Mouse (Mus musculus) forebrain, postnatal 0 days (tissue): Measurements from ENCODE around the gene Cadps2. TPM values are rescaled to one million over a fixed set of nuclear protein-coding genes. Genes with fewer than 3 reads are reported as not detected.

Source experiments
- ATAC-seq: fragments of 200-750 bp; cut with Nextera tagmentation; 2 replicates; pipeline ENCODE4 v1.8.0; 2017; ENCODE audit warnings: mild to moderate bottlenecking, moderate library complexity
- DNase-seq: peaks from one replicate; pipeline ENCODE4 v3.0.0-alpha.2; 2015
- H3K27ac ChIP-seq: fragments of 300-500 bp; sonication (generic); 2 replicates; pipeline ENCODE4 v1.5.1; 2014; ENCODE audit warnings: low read depth, mild to moderate bottlenecking, antibody characterized with exemption, low read length, moderate library complexity, mixed read lengths
- H3K27me3 ChIP-seq: fragments of 300-500 bp; sonication (generic); 2 replicates; pipeline ENCODE4 v1.6.1; 2014; ENCODE audit warnings: mild to moderate bottlenecking, low read length, mixed read lengths; ENCODE audit not compliant: insufficient read depth
- H3K36me3 ChIP-seq: fragments of 300-500 bp; sonication (generic); 2 replicates; pipeline ENCODE4 v1.6.1; 2014; ENCODE audit warnings: mild to moderate bottlenecking, moderate library complexity; ENCODE audit not compliant: insufficient read depth
- H3K4me1 ChIP-seq: fragments of 300-500 bp; sonication (generic); 2 replicates; pipeline ENCODE4 v1.6.1; 2014; ENCODE audit warnings: antibody characterized with exemption; ENCODE audit not compliant: insufficient read depth
- H3K4me2 ChIP-seq: fragments of 300-500 bp; sonication (generic); 2 replicates; pipeline ENCODE4 v1.6.1; 2014; ENCODE audit warnings: low read depth, mild to moderate bottlenecking, moderate library complexity
- H3K4me3 ChIP-seq: fragments of 300-500 bp; sonication (generic); 2 replicates; pipeline ENCODE4 v1.5.1; 2014; ENCODE audit warnings: low read depth, low read length, mixed read lengths
- H3K9ac ChIP-seq: fragments of 300-500 bp; sonication (generic); 2 replicates; pipeline ENCODE4 v1.6.1; 2014; ENCODE audit warnings: mild to moderate bottlenecking
- H3K9me3 ChIP-seq: fragments of 300-500 bp; sonication (generic); 2 replicates; pipeline ENCODE4 v1.6.1; 2016; ENCODE audit warnings: low read length
- CTCF ChIP-seq: sonication (generic); IDR thresholded peaks from 2 replicates; pipeline ENCODE4 v1.5.1; 2016; ENCODE audit warnings: antibody characterized with exemption, control low read depth, low read depth
- WGBS: fragments of 180-500 bp; shearing (Covaris S2); extraction: QIAGEN DNeasy Blood & Tissue Kit; methylation state at CpG from one replicate; pipeline ENCODE4 v1.1.7; 2014; 5-methylcytosine and 5-hydroxymethylcytosine counted together
- polyA plus RNA-seq: library from polyadenylated mRNA; unstranded; fragments of >200 nt; fragmentation: Nextera tagmentation; extraction: Ambion mirVana; gene quantifications from 2 replicates; pipeline ENCODE4 v1.2.1, GENCODE M21; 2015
- total RNA-seq: library from RNA; depleted of rRNA; stranded (reverse); fragments of >200 nt; gene quantifications from 2 replicates; pipeline ENCODE4 v1.2.3, GENCODE M21; 2014

Cadps2 gene
- total and polyA plus RNA-seq, 2 experiments from 2014 or later, result 7.0 to 24.8 TPM

- no peak for TF ChIP-seq CTCF
- no peak overlapping the region for H3K4me2 ChIP-seq
- no peaks in the 10 kb centered on the region for H3K36me3 ChIP-seq
- 89% methylated on average over 4 of the region's 4 CpGs for WGBS
- no peaks in the 10 kb centered on the region for H3K4me1 ChIP-seq
- no peak overlapping the region for H3K9ac ChIP-seq
- ATAC-seq (no peak), DNase-seq (no peak)
- H3K4me3 ChIP-seq, result no peak overlapping the region
- H3K27ac ChIP-seq, result no peak overlapping the region
- no peaks in the 10 kb centered on the region for H3K9me3 ChIP-seq
- H3K27me3 ChIP-seq, result no peaks in the 10 kb centered on the region
Measured at GRCm38 (mm10) chr6:23835552-23835951, 3.7 kb downstream of the Cadps2 start.

DNA sequence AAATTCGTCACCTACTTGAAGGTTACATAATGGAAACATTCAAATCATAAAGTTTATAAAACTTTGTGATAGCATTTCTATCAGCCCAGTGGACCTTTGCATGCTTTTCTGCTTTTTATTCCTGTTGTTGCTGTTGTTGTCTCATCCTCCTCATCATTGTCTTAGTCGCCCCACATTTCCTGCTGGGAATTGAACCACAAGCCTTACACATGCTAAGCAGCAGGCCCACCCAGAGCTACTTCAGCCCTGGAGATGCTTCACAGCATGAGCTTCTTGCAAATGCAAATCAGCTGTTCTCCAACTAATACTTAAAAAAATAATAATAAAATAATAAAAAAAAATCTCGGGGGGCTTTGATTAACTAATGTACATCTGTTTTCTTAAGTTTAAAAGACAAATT is 8.5 kb downstream of the Cadps2 start:
- Histone ChIP-seq H3K4me3 (no peak overlapping the region), H3K36me3 (no peaks in the 10 kb centered on the region), H3K27me3 (no peaks in the 10 kb centered on the region), H3K9me3 (no peaks in the 10 kb centered on the region), H3K9ac (no peak overlapping the region), H3K27ac (no peak overlapping the region), H3K4me2 (no peak overlapping the region), H3K4me1 (no peaks in the 10 kb centered on the region)
- ATAC-seq (no peak), DNase-seq (no peak)
- WGBS, result 48% methylated on average over 3 of the region's 3 CpGs
- no peak for TF ChIP-seq CTCF

GRCm38 (mm10) chr6:23829338-23829737 is 9.9 kb downstream of the Cadps2 start:
- no peaks in the 10 kb centered on the region for H3K9me3 ChIP-seq
- DNase-seq (no peak), ATAC-seq (no peak)
- no peak overlapping the region for H3K4me2 ChIP-seq
- no peak overlapping the region for H3K27ac ChIP-seq
- WGBS, result 85% methylated on average over 2 of the region's 2 CpGs
- no peak for TF ChIP-seq CTCF
- H3K4me1 ChIP-seq, result no peaks in the 10 kb centered on the region
- H3K9ac ChIP-seq, result no peak overlapping the region
- H3K36me3 ChIP-seq, result no peaks in the 10 kb centered on the region
- no peaks in the 10 kb centered on the region for H3K27me3 ChIP-seq
- no peak overlapping the region for H3K4me3 ChIP-seq

GRCm38 (mm10) chr6:23821819-23822218 is 17.4 kb downstream of the Cadps2 start:
- 86% methylated on average over 5 of the region's 5 CpGs for WGBS
- ATAC-seq (no peak), DNase-seq (no peak)
- no peak for TF ChIP-seq CTCF
- Histone ChIP-seq H3K9ac (no peak overlapping the region), H3K4me3 (no peak overlapping the region), H3K36me3 (no peaks in the 10 kb centered on the region), H3K27me3 (no peaks in the 10 kb centered on the region), H3K9me3 (no peaks in the 10 kb centered on the region), H3K4me1 (no peaks in the 10 kb centered on the region), H3K27ac (no peak overlapping the region), H3K4me2 (no peak overlapping the region)

- DNase-seq (no peak), ATAC-seq (no peak)
- Histone ChIP-seq H3K9ac (no peak overlapping the region), H3K4me3 (no peak overlapping the region), H3K4me1 (no peaks in the 10 kb centered on the region), H3K9me3 (no peaks in the 10 kb centered on the region), H3K27me3 (no peaks in the 10 kb centered on the region), H3K36me3 (no peaks in the 10 kb centered on the region), H3K27ac (no peak overlapping the region), H3K4me2 (no peak overlapping the region)
- 67% methylated on average over 1 of the region's 1 CpGs for WGBS
- no peak for TF ChIP-seq CTCF
Measured at GRCm38 (mm10) chr6:23810087-23810486, 29.1 kb downstream of the Cadps2 start.

DNA sequence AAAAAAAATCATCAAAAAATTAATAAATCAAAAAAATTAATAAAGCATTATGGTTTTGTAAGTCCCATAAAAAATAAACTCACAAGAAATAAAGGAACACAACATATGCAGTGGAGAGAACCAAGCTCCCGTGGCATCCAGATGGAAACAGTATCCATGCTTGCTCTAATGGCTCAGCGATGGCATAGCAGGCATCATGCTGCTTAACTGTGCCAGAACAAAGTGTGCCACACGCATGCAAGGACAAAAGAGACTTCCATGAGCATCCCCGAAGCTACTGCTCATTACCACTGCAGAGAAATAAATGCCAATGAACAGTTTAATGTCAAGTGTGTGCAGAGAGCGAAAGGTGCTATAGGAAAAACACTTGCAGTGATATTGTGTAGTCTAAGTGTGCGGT is 29.9 kb downstream of the Cadps2 start:
- H3K9me3 ChIP-seq, result no peaks in the 10 kb centered on the region
- ATAC-seq, result no peak
- TF ChIP-seq CTCF, result no peak
- H3K4me3 ChIP-seq, result no peak overlapping the region
- H3K36me3 ChIP-seq, result no peaks in the 10 kb centered on the region
- H3K27ac ChIP-seq, result no peak overlapping the region
- 55% methylated on average over 6 of the region's 6 CpGs for WGBS
- no peak overlapping the region for H3K9ac ChIP-seq
- no peaks in the 10 kb centered on the region for H3K4me1 ChIP-seq
- H3K4me2 ChIP-seq, result no peak overlapping the region
- DNase-seq, result no peak
- H3K27me3 ChIP-seq, result no peaks in the 10 kb centered on the region

- no peak overlapping the region for H3K4me2 ChIP-seq
- ATAC-seq (no peak), DNase-seq (no peak)
- no peaks in the 10 kb centered on the region for H3K27me3 ChIP-seq
- no peaks in the 10 kb centered on the region for H3K36me3 ChIP-seq
- no peak for TF ChIP-seq CTCF
- H3K9ac ChIP-seq, result no peak overlapping the region
- H3K9me3 ChIP-seq, result no peaks in the 10 kb centered on the region
- 87% methylated on average over 7 of the region's 7 CpGs for WGBS
- H3K4me3 ChIP-seq, result no peak overlapping the region
- no peak overlapping the region for H3K27ac ChIP-seq
- H3K4me1 ChIP-seq, result no peaks in the 10 kb centered on the region
Measured at GRCm38 (mm10) chr6:23805333-23805732, 33.9 kb downstream of the Cadps2 start.

GRCm38 (mm10) chr6:23791822-23792221 is 47.4 kb downstream of the Cadps2 start:
- no peak for TF ChIP-seq CTCF
- no peak overlapping the region for H3K4me2 ChIP-seq
- DNase-seq (no peak), ATAC-seq (no peak)
- no peaks in the 10 kb centered on the region for H3K4me1 ChIP-seq
- H3K9ac ChIP-seq, result no peak overlapping the region
- WGBS, result 79% methylated on average over 3 of the region's 3 CpGs
- H3K9me3 ChIP-seq, result no peaks in the 10 kb centered on the region
- H3K4me3 ChIP-seq, result no peak overlapping the region
- H3K27me3 ChIP-seq, result no peaks in the 10 kb centered on the region
- H3K27ac ChIP-seq, result no peak overlapping the region
- no peaks in the 10 kb centered on the region for H3K36me3 ChIP-seq
